Mouse (Mus musculus) embryonic facial prominence, embryonic 14.5 days (tissue): ENCODE results near the gene Agpat3. TPM values are rescaled to one million over a fixed set of nuclear protein-coding genes. Genes with fewer than 3 reads are reported as not detected.

Source experiments
- ATAC-seq: fragments of 200-750 bp; cut with Nextera tagmentation; 2 replicates; pipeline ENCODE4 v1.8.0; 2017; ENCODE audit warnings: low read depth, moderate number of reproducible peaks, moderate TSS enrichment
- DNase-seq: peaks from one replicate; pipeline ENCODE4 v3.0.0-alpha.2; 2015; ENCODE audit warnings: low spot score
- H3K27ac ChIP-seq: fragments of 300-500 bp; sonication (generic); replicated peaks from 2 replicates; pipeline ENCODE4 v1.5.1; 2014; ENCODE audit warnings: low read depth, mild to moderate bottlenecking, low read length, moderate library complexity
- H3K27me3 ChIP-seq: fragments of 300-500 bp; sonication (generic); replicated peaks from 2 replicates; pipeline ENCODE4 v1.6.1; 2014; ENCODE audit warnings: low read length; ENCODE audit not compliant: control insufficient read depth, insufficient read depth
- H3K36me3 ChIP-seq: fragments of 300-500 bp; sonication (generic); 2 replicates; pipeline ENCODE4 v1.6.1; 2014; ENCODE audit warnings: low read length, mixed read lengths; ENCODE audit not compliant: control insufficient read depth, insufficient read depth
- H3K4me1 ChIP-seq: fragments of 300-500 bp; sonication (generic); 2 replicates; pipeline ENCODE4 v1.6.1; 2014; ENCODE audit warnings: antibody characterized with exemption, low read length; ENCODE audit not compliant: control insufficient read depth, insufficient read depth
- H3K4me2 ChIP-seq: fragments of 300-500 bp; sonication (generic); 2 replicates; pipeline ENCODE4 v1.6.1; 2014; ENCODE audit warnings: low read depth, mild to moderate bottlenecking, low read length, moderate library complexity, mixed read lengths
- H3K4me3 ChIP-seq: fragments of 300-500 bp; sonication (generic); 2 replicates; pipeline ENCODE4 v1.5.1; 2014; ENCODE audit warnings: low read depth, mild to moderate bottlenecking, low read length
- H3K9ac ChIP-seq: fragments of 300-500 bp; sonication (generic); 2 replicates; pipeline ENCODE4 v1.6.1; 2014; ENCODE audit warnings: low read depth, mild to moderate bottlenecking, low read length, moderate library complexity, mixed read lengths
- H3K9me3 ChIP-seq: fragments of 300-500 bp; sonication (generic); 2 replicates; pipeline ENCODE4 v1.6.1; 2016; ENCODE audit warnings: low read length; ENCODE audit not compliant: control insufficient read depth
- WGBS: fragments of 180-500 bp; shearing (Covaris S2); extraction: QIAGEN DNeasy Blood & Tissue Kit; methylation state at CpG from one replicate; pipeline ENCODE4 v1.1.7; 2014; 5-methylcytosine and 5-hydroxymethylcytosine counted together
- polyA plus RNA-seq: library from polyadenylated mRNA; unstranded; fragments of >200 nt; fragmentation: Nextera tagmentation; extraction: Ambion mirVana; gene quantifications from 2 replicates; pipeline ENCODE4 v1.2.1, GENCODE M21; 2014

The Agpat3 gene
- polyA plus RNA-seq, 1 experiment from 2014 or later = 83.2 TPM

- Histone ChIP-seq H3K9ac (no peak overlapping the region), H3K4me2 (no peak overlapping the region), H3K27ac (no peak overlapping the region; the same call in 1 of the 2 replicates), H3K9me3 (no peaks in the 10 kb centered on the region), H3K4me3 (no peak overlapping the region), H3K4me1 (peaks cover 16% of the 10 kb centered on the region), H3K27me3 (no peaks in the 10 kb centered on the region), H3K36me3 (no peaks in the 10 kb centered on the region)
- WGBS = 39% methylated on average over 1 of the region's 1 CpGs
- ATAC-seq (no peak), DNase-seq (peak; percentile 70)
These were observed 3.8 kb upstream of the Agpat3 start for GRCm38 (mm10) chr10:78355931-78356593.

- H3K4me2 ChIP-seq = peak overlapping the region; percentile 67; the same call in 1 of the 2 replicates
- DNase-seq = no peak
- H3K4me1 ChIP-seq = peaks cover 21% of the 10 kb centered on the region
- WGBS = 54% methylated on average over 4 of the region's 4 CpGs
- no peak overlapping the region for H3K4me3 ChIP-seq
- H3K27ac ChIP-seq = no peak overlapping the region; the same call in 1 of the 2 replicates
- peak overlapping the region; percentile 97 for H3K9ac ChIP-seq
- 0 out of 2 replicates have a peak, but pooled peaks cover 2% of the 10 kb centered on the region for H3K36me3 ChIP-seq
- ATAC-seq = no peak
- H3K27me3 ChIP-seq = no peaks in the 10 kb centered on the region
- H3K9me3 ChIP-seq = no peaks in the 10 kb centered on the region
These were observed 907 bp upstream of the Agpat3 start for GRCm38 (mm10) chr10:78353196-78353595.

GRCm38 (mm10) chr10:78352666-78353030, 359 bp upstream of the Agpat3 start:
- Histone ChIP-seq H3K4me3 (peak overlapping the region; percentile 94), H3K4me1 (peaks cover 21% of the 10 kb centered on the region), H3K27ac (peak overlapping the region; percentile 80), H3K27me3 (no peaks in the 10 kb centered on the region), H3K4me2 (peak overlapping the region; percentile 67), H3K36me3 (0 out of 2 replicates have a peak, but pooled peaks cover 6% of the 10 kb centered on the region), H3K9me3 (no peaks in the 10 kb centered on the region), H3K9ac (peak overlapping the region; percentile 97)
- ATAC-seq (peak; percentile 13; the same call in 1 of the 2 replicates), DNase-seq (no peak)
- 12% methylated on average over 8 of the region's 8 CpGs for WGBS

- no peak for ATAC-seq
- H3K4me1 ChIP-seq = peaks cover 20% of the 10 kb centered on the region
- H3K4me2 ChIP-seq = peak overlapping the region; percentile 67
- 2% methylated on average over 13 of the region's 13 CpGs for WGBS
- no peaks in the 10 kb centered on the region for H3K9me3 ChIP-seq
- peak overlapping the region; percentile 94 for H3K4me3 ChIP-seq
- H3K27me3 ChIP-seq = no peaks in the 10 kb centered on the region
- H3K27ac ChIP-seq = peak overlapping the region; percentile 80
- H3K9ac ChIP-seq = peak overlapping the region; percentile 97
- H3K36me3 ChIP-seq = 0 out of 2 replicates have a peak, but pooled peaks cover 6% of the 10 kb centered on the region
- DNase-seq = no peak
These were observed 764 bp downstream of the Agpat3 start for GRCm38 (mm10) chr10:78351564-78351886.

- WGBS = 25% methylated on average over 6 of the region's 6 CpGs
- DNase-seq = no peak
- peak overlapping the region; percentile 94 for H3K4me3 ChIP-seq
- peaks cover 15% of the 10 kb centered on the region for H3K4me1 ChIP-seq
- peak overlapping the region; percentile 97 for H3K9ac ChIP-seq
- 0 out of 2 replicates have a peak, but pooled peaks cover 6% of the 10 kb centered on the region for H3K36me3 ChIP-seq
- peak overlapping the region; percentile 67 for H3K4me2 ChIP-seq
- H3K9me3 ChIP-seq = no peaks in the 10 kb centered on the region
- no peak for ATAC-seq
- peak overlapping the region; percentile 80; the same call in 1 of the 2 replicates for H3K27ac ChIP-seq
- H3K27me3 ChIP-seq = no peaks in the 10 kb centered on the region
These were observed 1.3 kb downstream of the Agpat3 start for GRCm38 (mm10) chr10:78350796-78351556.

- ATAC-seq = no peak
- H3K9me3 ChIP-seq = no peaks in the 10 kb centered on the region
- peaks cover 14% of the 10 kb centered on the region for H3K4me1 ChIP-seq
- H3K27ac ChIP-seq = no peak overlapping the region
- DNase-seq = no peak
- 0 out of 2 replicates have a peak overlapping the region, but pooled peaks have one; percentile 97 for H3K9ac ChIP-seq
- H3K4me2 ChIP-seq = no peak overlapping the region
- WGBS = 79% methylated on average over 15 of the region's 15 CpGs
- 0 out of 2 replicates have a peak, but pooled peaks cover 6% of the 10 kb centered on the region for H3K36me3 ChIP-seq
- no peak overlapping the region for H3K4me3 ChIP-seq
- no peaks in the 10 kb centered on the region for H3K27me3 ChIP-seq
These were observed 2.7 kb downstream of the Agpat3 start for GRCm38 (mm10) chr10:78349464-78350165.

- no peak overlapping the region for H3K9ac ChIP-seq
- H3K27me3 ChIP-seq = no peaks in the 10 kb centered on the region
- no peak overlapping the region for H3K27ac ChIP-seq
- 89% methylated on average over 5 of the region's 5 CpGs for WGBS
- no peak overlapping the region for H3K4me3 ChIP-seq
- H3K4me1 ChIP-seq = peaks cover 14% of the 10 kb centered on the region
- no peak for DNase-seq
- 0 out of 2 replicates have a peak, but pooled peaks cover 6% of the 10 kb centered on the region for H3K36me3 ChIP-seq
- no peaks in the 10 kb centered on the region for H3K9me3 ChIP-seq
- ATAC-seq = no peak
- H3K4me2 ChIP-seq = no peak overlapping the region
These were observed 4.1 kb downstream of the Agpat3 start for GRCm38 (mm10) chr10:78348211-78348610.

- DNase-seq = no peak
- peaks cover 6% of the 10 kb centered on the region; the same call in 1 of the 2 replicates for H3K36me3 ChIP-seq
- no peak for ATAC-seq
- peaks cover 9% of the 10 kb centered on the region for H3K4me1 ChIP-seq
- no peak overlapping the region for H3K9ac ChIP-seq
- H3K9me3 ChIP-seq = no peaks in the 10 kb centered on the region
- WGBS = 80% methylated on average over 6 of the region's 6 CpGs
- no peak overlapping the region for H3K4me2 ChIP-seq
- H3K4me3 ChIP-seq = no peak overlapping the region
- no peak overlapping the region for H3K27ac ChIP-seq
- no peaks in the 10 kb centered on the region for H3K27me3 ChIP-seq
These were observed 4.8 kb downstream of the Agpat3 start for GRCm38 (mm10) chr10:78347486-78347885.
